Mouse (Mus musculus): ENCODE measurements around the gene Tsc22d3. TPM values are rescaled to one million over a fixed set of nuclear protein-coding genes. Genes with fewer than 3 reads are reported as not detected.

Gene Tsc22d3
- 1,744 to 1,903 TPM (median 1,782 TPM) in 4 replicates for total RNA-seq (2023; ENCODE audit: inconsistent age)

DNA sequence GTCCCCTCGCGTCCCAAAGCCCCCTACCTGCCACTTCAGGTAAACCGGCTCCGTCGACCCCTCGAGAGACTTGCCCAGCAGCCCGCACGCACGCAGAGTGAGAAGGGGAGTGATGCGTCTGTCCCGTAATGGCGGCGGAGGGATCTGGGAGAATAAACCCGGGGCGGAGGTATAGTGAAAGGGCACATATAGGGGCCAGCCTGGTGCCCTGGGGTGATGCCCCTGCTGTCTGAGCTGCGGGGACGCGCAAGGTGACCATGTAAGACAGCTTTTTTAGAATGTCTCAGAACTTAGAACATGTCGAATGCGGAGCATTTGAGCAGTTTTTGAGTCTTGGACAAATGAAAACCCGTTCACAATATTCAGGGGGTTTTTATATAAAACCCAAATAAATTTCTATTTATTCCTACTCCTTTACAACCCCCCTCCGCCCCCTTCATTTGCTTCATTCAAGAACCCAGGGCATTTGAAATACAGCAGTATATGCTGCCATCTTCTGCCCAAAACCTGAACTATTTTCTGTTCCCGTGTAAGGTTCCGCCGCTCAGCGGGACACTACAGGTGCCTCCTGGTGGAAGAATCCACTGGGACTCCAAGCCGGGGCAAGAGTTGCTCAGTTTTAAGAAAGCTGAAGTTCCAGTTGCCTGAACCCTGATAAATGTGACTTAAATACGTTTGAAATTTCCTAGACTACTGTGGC is at the start of gene Tsc22d3:
Gene Tsc22d3, minus strand, starts transcription at position 250 of the 700 bp plus-strand sequence.

Other genes starting within 250 kb of the Tsc22d3 start
- gene Prps1, start 144.0 kb downstream of the Tsc22d3 start, total RNA-seq (2023; ENCODE audit: inconsistent age) = 37.6 to 44.5 TPM (median 39.6 TPM) in 4 replicates
- not detected in 4 replicates for gene Mid2, start 63.9 kb upstream of the Tsc22d3 start, total RNA-seq (2023; ENCODE audit: inconsistent age)
- gene Tex13b, start 212.8 kb upstream of the Tsc22d3 start, total RNA-seq (2023; ENCODE audit: inconsistent age) = not detected in 4 replicates